Mouse (Mus musculus) CH12.LX (cell line): ENCODE measurements around the gene Atl1. TPM values are rescaled to one million over a fixed set of nuclear protein-coding genes. Genes with fewer than 3 reads are reported as not detected.

Experiments
- DNase-seq: peaks from one replicate; pipeline ENCODE4 v3.0.0-alpha.2; 2013; ENCODE audit errors: extremely low read depth
- H3K27ac ChIP-seq: 2 replicates; pipeline ENCODE4 v1.5.1; 2012; ENCODE audit warnings: low read depth, mild to moderate bottlenecking, control low read depth, moderate library complexity; ENCODE audit not compliant: insufficient read depth
- H3K27me3 ChIP-seq: replicated peaks from 2 replicates; pipeline ENCODE3; 2012; ENCODE audit warnings: inconsistent platforms
- H3K36me3 ChIP-seq, 2 experiments: replicated peaks in 1 of 2; 2 replicates each; pipeline versions ENCODE3 to v1.6.1; 2012; ENCODE audit warnings: inconsistent platforms in 1 of 2, low read length in 1 of 2, mild to moderate bottlenecking in 1 of 2, mixed read lengths in 1 of 2, moderate library complexity in 1 of 2; ENCODE audit not compliant: control insufficient read depth in 1 of 2, insufficient read depth in 1 of 2
- H3K4me1 ChIP-seq, 2 experiments: 2 replicates each; pipeline ENCODE4 v1.6.1; 2012; ENCODE audit warnings: inconsistent platforms in 1 of 2, moderate library complexity in 1 of 2; ENCODE audit not compliant: insufficient read depth in 2 of 2, control insufficient read depth in 1 of 2
- H3K4me2 ChIP-seq: 2 replicates; pipeline ENCODE4 v1.6.1; 2012; ENCODE audit warnings: low read depth, mild to moderate bottlenecking, control low read depth; ENCODE audit not compliant: poor library complexity, insufficient read depth, severe bottlenecking
- H3K4me3 ChIP-seq, 3 experiments: fragments of 150-350 bp in 1 of 3; sonication (generic) in 1 of 3; replicated peaks in 1 of 3; 2 replicates each; pipeline versions ENCODE3 to v1.5.1; 2011 to 2012; ENCODE audit warnings: low read depth in 2 of 3, low read length in 2 of 3, mild to moderate bottlenecking in 2 of 3, moderate library complexity in 2 of 3, control low read depth in 1 of 3, improper control_type of control experiment in 1 of 3, inconsistent platforms in 1 of 3, mixed read lengths in 1 of 3; ENCODE audit not compliant: poor library complexity in 1 of 3
- H3K79me2 ChIP-seq: replicated peaks from 2 replicates; pipeline ENCODE4 v1.6.1; 2012; ENCODE audit warnings: mild to moderate bottlenecking, moderate library complexity; ENCODE audit not compliant: control insufficient read depth, poor library complexity, insufficient read depth, severe bottlenecking; ENCODE audit errors: extremely low read depth
- H3K9ac ChIP-seq: 2 replicates; pipeline ENCODE4 v1.6.1; 2012; ENCODE audit warnings: low read depth, mild to moderate bottlenecking, control low read depth, moderate library complexity; ENCODE audit not compliant: insufficient read depth
- H3K9me3 ChIP-seq: replicated peaks from 2 replicates; pipeline ENCODE3; 2012; ENCODE audit warnings: low read length, inconsistent platforms, mixed read lengths
- BHLHE40 ChIP-seq: IDR thresholded peaks from 2 replicates; pipeline ENCODE4 v1.6.1; 2011; ENCODE audit warnings: mild to moderate bottlenecking, low read depth, low read length, improper control_type of control experiment
- CTCF ChIP-seq, 2 experiments: IDR thresholded peaks in 1 of 2; conservative IDR thresholded peaks in 1 of 2; 2 replicates each; pipeline ENCODE4 v1.5.1; 2011 to 2012; ENCODE audit warnings: low read depth in 2 of 2, low read length in 2 of 2, improper control_type of control experiment in 1 of 2, inconsistent platforms in 1 of 2, mild to moderate bottlenecking in 1 of 2, moderate library complexity in 1 of 2
- E2F4 ChIP-seq: IDR thresholded peaks from 2 replicates; pipeline ENCODE4 v1.6.1; 2011; ENCODE audit warnings: low read depth, low read length, improper control_type of control experiment; ENCODE audit not compliant: insufficient replicate concordance
- ELF1 ChIP-seq: IDR thresholded peaks from 2 replicates; pipeline ENCODE4 v1.6.1; 2014; ENCODE audit warnings: low read depth, mild to moderate bottlenecking, inconsistent platforms, low read length, improper control_type of control experiment
- EP300 ChIP-seq: IDR thresholded peaks from 2 replicates; pipeline ENCODE4 v1.6.1; 2011; ENCODE audit warnings: low read length, improper control_type of control experiment
- GABPA ChIP-seq: IDR thresholded peaks from 2 replicates; pipeline ENCODE4 v1.6.1; 2012; ENCODE audit warnings: low read depth, low read length, improper control_type of control experiment, inconsistent platforms; ENCODE audit not compliant: insufficient replicate concordance
- JUN ChIP-seq: IDR thresholded peaks from 2 replicates; pipeline ENCODE4 v1.6.1; 2011; ENCODE audit warnings: low read depth, mild to moderate bottlenecking, low read length, improper control_type of control experiment, moderate library complexity; ENCODE audit not compliant: insufficient read depth
- MAX ChIP-seq: IDR thresholded peaks from 2 replicates; pipeline ENCODE4 v1.6.1; 2011; ENCODE audit warnings: low read length, improper control_type of control experiment
- MEF2A ChIP-seq: IDR thresholded peaks from 2 replicates; pipeline ENCODE4 v1.6.1; 2014; ENCODE audit warnings: low read depth, mild to moderate bottlenecking, inconsistent platforms, low read length, improper control_type of control experiment, borderline replicate concordance
- POLR2AphosphoS2 ChIP-seq: IDR thresholded peaks from 2 replicates; pipeline ENCODE4 v1.6.1; 2011; ENCODE audit warnings: low read depth, low read length, improper control_type of control experiment
- SIN3A ChIP-seq: IDR thresholded peaks from 2 replicates; pipeline ENCODE4 v1.6.1; 2012; ENCODE audit warnings: low read length, improper control_type of control experiment, inconsistent platforms
- SMC3 ChIP-seq: IDR thresholded peaks from 2 replicates; pipeline ENCODE4 v1.6.1; 2011; ENCODE audit warnings: low read depth, low read length, improper control_type of control experiment
- UBTF ChIP-seq: IDR thresholded peaks from 2 replicates; pipeline ENCODE4 v1.6.1; 2012; ENCODE audit warnings: low read depth, mild to moderate bottlenecking, inconsistent platforms, low read length, improper control_type of control experiment, moderate library complexity
- USF1 ChIP-seq: IDR thresholded peaks from 2 replicates; pipeline ENCODE4 v1.6.1; 2014; ENCODE audit warnings: low read depth, mild to moderate bottlenecking, inconsistent platforms, low read length, improper control_type of control experiment
- USF2 ChIP-seq: conservative IDR thresholded peaks from 2 replicates; pipeline ENCODE4 v1.6.1; 2011; ENCODE audit warnings: low read depth, low read length, improper control_type of control experiment
- ZC3H11A ChIP-seq: IDR thresholded peaks from 2 replicates; pipeline ENCODE4 v1.6.1; 2012; ENCODE audit warnings: low read depth, mild to moderate bottlenecking, inconsistent platforms, low read length, improper control_type of control experiment
- ZNF384 ChIP-seq: IDR thresholded peaks from 2 replicates; pipeline ENCODE4 v1.6.1; 2012; ENCODE audit warnings: low read depth, low read length, improper control_type of control experiment, inconsistent platforms
- dilution Hi-C: fragments of 300-500 bp; cut with MboI; formaldehyde crosslinking; loops from 2 replicates; pipeline ENCODE4 v1.14.3; 2020; ENCODE audit warnings: low sequenced_read_pairs; ENCODE audit not compliant: extremely low pct_unique_long_range_greater_than_20kb, extremely low pct_ligation_motif_present
- in situ Hi-C: fragments of 300-500 bp; cut with MboI; formaldehyde crosslinking; loops from 3 replicates; pipeline ENCODE4 v1.14.3; 2019; ENCODE audit warnings: low sequenced_read_pairs, low pct_ligation_motif_present, low pct_unique_long_range_greater_than_20kb, mixed read lengths
- polyA plus RNA-seq: library from polyadenylated mRNA; unstranded; fragments of >175 nt; gene quantifications from 2 replicates; pipeline ENCODE4 v1.2.1, GENCODE M21; 2012; ENCODE audit warnings: low read depth; ENCODE audit not compliant: insufficient read length
- total RNA-seq, 2 experiments: library from RNA; depleted of rRNA; stranded (reverse); fragments of 300-350 nt in 1 of 2; fragments of >200 nt in 1 of 2; gene quantifications; 2 replicates each; pipeline ENCODE4 v1.2.3; 2012 to 2014

The Atl1 gene
- total and polyA plus RNA-seq, 3 experiments: 0.51 to 0.74 (median 0.64) TPM

- peaks cover 3% of the 10 kb centered on the region; the same call in 1 of the 2 replicates for H3K79me2 ChIP-seq
- peaks cover 0 to 9% of the 10 kb centered on the region in 2 experiments for H3K36me3 ChIP-seq
- no peak overlapping the region for H3K9ac ChIP-seq
- H3K4me2 ChIP-seq: no peak overlapping the region
- H3K4me3 ChIP-seq: no peak overlapping the region
- H3K9me3 ChIP-seq: no peaks in the 10 kb centered on the region
- no peak for DNase-seq
- dilution Hi-C loops: no loop called here
- no peak overlapping the region for H3K27ac ChIP-seq
- H3K27me3 ChIP-seq: no peaks in the 10 kb centered on the region
- H3K4me1 ChIP-seq: peaks cover 0 to 4% of the 10 kb centered on the region in 2 experiments; a peak in 1 of 4 replicates
- no peak for TF ChIP-seq JUN
- no peak for TF ChIP-seq SMC3
- TF ChIP-seq USF2: no peak
- TF ChIP-seq ELF1: no peak
- in situ Hi-C loops: loop anchor here (5.0 kb wide), 1 partner anchor 42 kb away; no protein-coding TSS in a partner anchor
Measured at GRCm38 (mm10) chr12:69879739-69880138, 12.7 kb upstream of the Atl1 start.

GRCm38 (mm10) chr12:69881198-69881905 lies 11.1 kb upstream of the Atl1 start:
- Histone ChIP-seq H3K27ac (no peak overlapping the region), H3K4me2 (no peak overlapping the region), H3K9me3 (no peaks in the 10 kb centered on the region), H3K4me1 (peaks cover 0 to 14% of the 10 kb centered on the region in 2 experiments; a peak in 2 of 4 replicates), H3K36me3 (peaks cover 0 to 10% of the 10 kb centered on the region in 2 experiments), H3K9ac (no peak overlapping the region), H3K4me3 (no peak overlapping the region), H3K79me2 (peaks cover 3% of the 10 kb centered on the region; the same call in 1 of the 2 replicates), H3K27me3 (no peaks in the 10 kb centered on the region)
- dilution Hi-C loops: no loop called here
- DNase-seq: no peak
- in situ Hi-C loops: loop anchor here (5.0 kb wide), 1 partner anchor 44 kb away; no protein-coding TSS in a partner anchor
- TF ChIP-seq USF2: no peak
- no peak for TF ChIP-seq UBTF
- TF ChIP-seq BHLHE40: no peak
- TF ChIP-seq EP300: no peak
- TF ChIP-seq POLR2AphosphoS2: no peak
- no peak for TF ChIP-seq SIN3A
- TF ChIP-seq MAX: no peak
- no peak for TF ChIP-seq E2F4
- no peak for TF ChIP-seq USF1
- no peak for TF ChIP-seq ZC3H11A
- no peak for TF ChIP-seq ZNF384
- TF ChIP-seq GABPA: no peak
- no peak for TF ChIP-seq MEF2A
- TF ChIP-seq CTCF (conservative IDR thresholded peaks at IDR 0.05 in 1 of 2, IDR thresholded peaks at IDR 0.05 in 1 of 2; ENCODE audit: low read depth in 2 of 2, low read length in 2 of 2): no peak
